Mouse (Mus musculus) duodenum, adult 2 months (tissue): ENCODE data around the gene Guca1a. TPM values are rescaled to one million over a fixed set of nuclear protein-coding genes. Genes with fewer than 3 reads are reported as not detected.

Source experiments
- polyA plus RNA-seq: library from polyadenylated mRNA; depleted of rRNA; stranded (reverse); fragments of >200 nt; gene quantifications from 2 replicates; pipeline ENCODE4 v1.2.3, GENCODE M21; 2012; ENCODE audit warnings: low replicate concordance; rRNA removed

Guca1a gene
- polyA plus RNA-seq, result 2.0 and 4.0 TPM in 2 replicates

DNA sequence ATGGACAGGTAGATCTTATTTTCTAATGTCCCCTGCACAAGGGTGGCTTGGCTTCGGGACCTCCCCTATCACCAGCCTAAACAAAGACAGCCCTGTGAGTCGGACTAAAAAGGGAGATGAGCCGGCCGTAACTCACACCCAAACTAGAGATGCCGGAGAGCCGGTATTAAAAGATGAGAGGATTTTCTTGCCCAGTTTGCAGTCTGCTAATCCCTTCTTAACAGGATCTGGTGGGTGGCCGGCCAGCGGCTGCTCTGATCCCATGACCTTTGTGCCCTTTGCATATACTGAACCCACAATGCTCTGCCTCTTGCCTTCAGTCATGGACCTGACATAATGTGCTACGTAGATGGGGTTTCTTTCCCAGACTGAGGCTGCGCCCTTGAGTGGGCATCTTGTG, at the start of gene Guca1a:
Guca1a (minus strand) TSS at position 134 of the 400 bp plus-strand sequence.

DNA sequence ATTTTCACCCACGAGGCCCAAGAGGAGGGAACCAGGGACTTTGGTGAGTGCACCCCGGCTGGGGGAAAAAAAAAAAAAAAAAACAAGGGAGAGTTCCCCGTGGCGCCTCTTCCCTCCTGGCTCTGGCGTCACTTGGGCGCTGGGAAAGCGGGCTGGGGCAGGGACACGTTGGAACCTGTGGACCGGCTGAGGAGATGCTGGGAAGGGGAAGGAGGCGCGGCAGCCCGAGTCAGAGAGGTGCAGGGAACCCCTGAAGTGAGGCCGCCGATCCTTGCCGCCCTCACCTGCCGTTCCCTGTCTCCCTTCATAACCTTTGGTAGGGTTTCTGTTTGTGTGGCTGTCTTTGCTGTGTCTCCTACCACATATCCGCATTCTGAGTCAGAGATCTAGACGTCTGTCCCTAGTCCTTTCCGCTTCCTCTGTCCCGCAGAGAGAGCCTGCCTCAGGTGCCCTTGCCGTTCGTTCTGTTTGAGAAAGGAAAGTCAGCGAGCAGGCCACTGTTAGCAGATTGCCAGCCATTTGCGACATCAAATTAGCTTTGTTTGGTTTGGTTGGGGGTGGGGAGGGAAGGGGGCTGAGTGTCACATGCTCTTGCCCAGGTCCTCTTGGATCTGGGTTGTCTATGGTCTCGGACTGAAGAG, 36.6 kb upstream of the Guca1a start, which contains the start of gene 1700001C19Rik:
1700001C19Rik (minus strand) TSS at position 470 of the 641 bp plus-strand sequence.

DNA sequence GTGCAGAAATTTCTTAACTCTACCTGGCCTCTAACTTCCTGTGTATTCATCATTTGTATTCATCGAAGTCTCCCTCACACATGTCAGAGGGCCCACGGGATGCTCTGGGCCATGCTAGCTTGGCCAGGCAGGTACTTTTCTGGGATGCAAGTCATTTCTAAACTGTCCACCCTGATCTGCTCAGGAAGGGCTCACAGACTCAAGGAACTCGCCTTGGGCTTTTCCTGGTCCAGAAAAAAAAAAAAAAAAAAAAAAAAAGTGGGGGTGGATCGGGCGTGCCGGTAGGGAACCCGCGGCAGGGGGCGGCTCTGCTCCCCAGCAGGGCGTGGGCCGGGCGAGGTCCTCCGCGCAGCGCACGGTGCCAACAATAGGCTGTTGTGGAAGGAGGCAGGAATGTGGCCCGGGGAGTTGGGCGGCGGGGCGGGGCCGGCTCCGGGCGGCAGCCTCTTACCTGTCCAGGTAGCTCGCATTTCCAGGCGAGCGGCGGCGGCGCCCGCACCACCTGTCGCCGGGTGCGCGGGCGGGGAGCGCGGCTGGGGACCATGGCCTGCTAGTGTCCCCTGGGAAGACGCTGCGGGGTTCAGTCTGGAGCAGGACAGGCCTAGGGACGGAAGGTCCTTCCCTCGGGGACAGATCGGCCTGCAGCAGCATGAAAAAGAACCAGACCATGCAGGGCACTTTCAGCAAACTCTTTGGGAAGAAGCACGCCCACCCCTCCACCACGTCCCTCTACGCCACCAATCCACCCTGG, 35.9 kb upstream of the Guca1a start, which contains the start of gene AI661453:
AI661453 (plus strand) TSS at position 460 of the 751 bp plus-strand sequence.

DNA sequence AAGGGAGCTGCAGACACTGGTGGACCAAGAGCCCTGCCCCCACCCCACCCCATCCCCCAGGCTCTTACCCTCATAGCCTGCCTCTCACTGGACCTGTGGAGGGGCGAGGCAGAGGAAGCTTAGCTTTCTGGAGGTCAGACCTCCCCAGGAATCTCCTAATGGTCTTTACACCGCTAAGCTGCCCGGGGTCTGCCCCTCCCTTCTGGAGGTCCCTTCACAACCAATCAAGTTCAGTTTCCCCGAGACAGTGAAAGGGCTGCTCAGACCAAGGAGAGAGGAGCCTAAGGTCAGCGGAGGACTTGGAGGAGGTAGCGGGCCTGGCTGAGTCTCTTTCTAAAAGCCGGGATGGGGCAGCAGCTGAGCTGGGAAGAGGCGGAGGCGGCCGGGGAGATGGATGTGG, 15.2 kb downstream of the Guca1a start, which contains the start of gene Guca1b:
Guca1b (plus strand) TSS at position 249 of the 400 bp plus-strand sequence.

DNA sequence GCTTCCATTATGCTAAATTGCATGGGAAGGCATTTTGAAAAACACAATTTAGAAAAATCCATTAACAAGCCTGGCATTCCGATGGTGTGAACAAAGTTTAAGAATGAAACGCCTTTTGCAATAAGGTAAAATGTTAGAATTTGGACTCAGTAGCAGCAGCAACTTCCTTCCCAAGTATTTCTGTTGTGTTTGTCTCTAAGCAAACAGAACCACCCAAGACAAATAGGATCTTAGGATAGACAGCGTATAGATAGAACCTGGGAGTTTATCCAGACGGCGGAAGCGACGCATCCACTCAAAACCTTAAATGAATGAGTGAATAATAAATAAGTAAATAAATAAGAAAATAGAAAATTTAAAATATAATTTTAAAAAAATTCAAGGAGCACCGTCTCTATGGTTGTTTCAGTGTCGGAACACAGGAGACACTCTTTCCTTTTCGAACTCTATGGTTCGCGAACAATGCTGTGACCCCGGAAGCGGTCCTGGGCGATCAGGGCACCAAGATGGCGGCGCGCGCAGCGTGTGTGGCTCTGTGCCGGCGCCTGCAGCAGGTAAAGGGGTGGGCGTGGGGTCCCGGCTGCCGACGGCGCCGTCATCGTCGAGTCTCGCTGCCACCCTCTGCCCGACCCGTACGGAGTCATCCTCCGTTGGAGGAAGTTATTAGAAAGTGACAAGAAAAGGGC, 31.8 kb downstream of the Guca1a start, which contains the start of gene Mrps10:
Mrps10 (plus strand) TSS at position 487 of the 686 bp plus-strand sequence.

Other genes with a start within 250 kb of the Guca1a start
- gene Mrps10, start 31.7 kb downstream of the Guca1a start, polyA plus RNA-seq, result 9.9 and 14.2 TPM in 2 replicates
- 0.61 and 1.0 TPM in 2 replicates for gene Guca1b, start 15.2 kb downstream of the Guca1a start, polyA plus RNA-seq
- 12.2 and 21.8 TPM in 2 replicates for gene AI661453, start 36.0 kb upstream of the Guca1a start, polyA plus RNA-seq
- gene 1700001C19Rik, start 36.8 kb upstream of the Guca1a start, polyA plus RNA-seq, result 0.13 and 0.34 TPM in 2 replicates
- 7.9 and 9.1 TPM in 2 replicates for gene Taf8, start 101.7 kb upstream of the Guca1a start, polyA plus RNA-seq
- gene Ccnd3, start 104.5 kb upstream of the Guca1a start, polyA plus RNA-seq, result 58.8 and 63.9 TPM in 2 replicates
- 3.6 and 4.3 TPM in 2 replicates for gene Bysl, start 210.9 kb upstream of the Guca1a start, polyA plus RNA-seq
- gene Med20, start 211.0 kb upstream of the Guca1a start, polyA plus RNA-seq, result 7.5 and 8.3 TPM in 2 replicates
- 1.2 TPM in 1 of 2 replicates, not detected in the other for gene Gm20517, start 211.0 kb upstream of the Guca1a start, polyA plus RNA-seq
- gene Usp49, start 230.1 kb upstream of the Guca1a start, polyA plus RNA-seq, result 3.6 and 7.2 TPM in 2 replicates